Mouse (Mus musculus): ENCODE measurements around the gene Atxn7l1. TPM values are rescaled to one million over a fixed set of nuclear protein-coding genes. Genes with fewer than 3 reads are reported as not detected.

The Atxn7l1 gene
- polyA plus RNA-seq, 1 experiment, result 129 TPM

- WGBS, result 92% methylated on average over 7 of the region's 7 CpGs
- H3K27me3 ChIP-seq (ENCODE audit: control insufficient read depth, insufficient read depth, low read length), result no peaks in the 10 kb centered on the region
- no peak overlapping the region for H3K27ac ChIP-seq (ENCODE audit: control insufficient read depth, insufficient read depth, low read length)
- DNase-seq, result no peak
- TF ChIP-seq POLR2A (IDR thresholded peaks at IDR 0.05; ENCODE audit: control insufficient read depth, extremely low read depth, insufficient read depth, low read length, poor library complexity), result no peak
- TF ChIP-seq CTCF (IDR thresholded peaks at IDR 0.05; ENCODE audit: borderline replicate concordance, control insufficient read depth, extremely low read depth, insufficient read depth, low read length, poor library complexity), result no peak
- H3K4me1 ChIP-seq (replicated peaks; ENCODE audit: control insufficient read depth, insufficient read depth, low read length), result peaks cover 12% of the 10 kb centered on the region
- peaks cover 22% of the 10 kb centered on the region for H3K36me3 ChIP-seq (ENCODE audit: control insufficient read depth, insufficient read depth, low read length)
- no peak overlapping the region for H3K4me3 ChIP-seq (ENCODE audit: control insufficient read depth, insufficient read depth, low read length)
Measured at GRCm38 (mm10) chr12:33322547-33322946, 175.1 kb downstream of the Atxn7l1 start.

GRCm38 (mm10) chr12:33323821-33324220, 176.3 kb downstream of the Atxn7l1 start:
- Histone ChIP-seq H3K36me3 (ENCODE audit: control insufficient read depth, insufficient read depth, low read length) (peaks cover 33% of the 10 kb centered on the region), H3K27ac (ENCODE audit: control insufficient read depth, insufficient read depth, low read length) (no peak overlapping the region), H3K4me1 (replicated peaks; ENCODE audit: control insufficient read depth, insufficient read depth, low read length) (peaks cover 4% of the 10 kb centered on the region; the same call in 1 of the 2 replicates), H3K27me3 (ENCODE audit: control insufficient read depth, insufficient read depth, low read length) (no peaks in the 10 kb centered on the region), H3K4me3 (ENCODE audit: control insufficient read depth, insufficient read depth, low read length) (no peak overlapping the region)
- 94% methylated on average over 1 of the region's 1 CpGs for WGBS
- TF ChIP-seq POLR2A (IDR thresholded peaks at IDR 0.05; ENCODE audit: control insufficient read depth, extremely low read depth, insufficient read depth, low read length, poor library complexity) (no peak), CTCF (IDR thresholded peaks at IDR 0.05; ENCODE audit: borderline replicate concordance, control insufficient read depth, extremely low read depth, insufficient read depth, low read length, poor library complexity) (no peak)
- no peak for DNase-seq

- H3K4me1 ChIP-seq (replicated peaks; ENCODE audit: control insufficient read depth, insufficient read depth, low read length), result 0 out of 2 replicates have a peak, but pooled peaks cover 4% of the 10 kb centered on the region
- peaks cover 46% of the 10 kb centered on the region for H3K36me3 ChIP-seq (ENCODE audit: control insufficient read depth, insufficient read depth, low read length)
- H3K27me3 ChIP-seq (ENCODE audit: control insufficient read depth, insufficient read depth, low read length), result no peaks in the 10 kb centered on the region
- WGBS, result 25% methylated on average over 9 of the region's 9 CpGs
- TF ChIP-seq CTCF (IDR thresholded peaks at IDR 0.05; ENCODE audit: borderline replicate concordance, control insufficient read depth, extremely low read depth, insufficient read depth, low read length, poor library complexity) (no peak), POLR2A (IDR thresholded peaks at IDR 0.05; ENCODE audit: control insufficient read depth, extremely low read depth, insufficient read depth, low read length, poor library complexity) (no peak)
- no peak overlapping the region for H3K4me3 ChIP-seq (ENCODE audit: control insufficient read depth, insufficient read depth, low read length)
- DNase-seq, result no peak
- H3K27ac ChIP-seq (ENCODE audit: control insufficient read depth, insufficient read depth, low read length), result no peak overlapping the region
Measured at GRCm38 (mm10) chr12:33325424-33325823, 177.9 kb downstream of the Atxn7l1 start.

GRCm38 (mm10) chr12:33332046-33332445, 184.6 kb downstream of the Atxn7l1 start:
- H3K4me1 ChIP-seq (replicated peaks; ENCODE audit: control insufficient read depth, insufficient read depth, low read length), result no peaks in the 10 kb centered on the region
- 65% methylated on average over 4 of the region's 4 CpGs for WGBS
- peaks cover 61% of the 10 kb centered on the region for H3K36me3 ChIP-seq (ENCODE audit: control insufficient read depth, insufficient read depth, low read length)

GRCm38 (mm10) chr12:33332796-33333195, 185.3 kb downstream of the Atxn7l1 start:
- H3K36me3 ChIP-seq (ENCODE audit: control insufficient read depth, insufficient read depth, low read length), result peaks cover 58% of the 10 kb centered on the region
- no peak for DNase-seq
- WGBS, result 98% methylated on average over 5 of the region's 5 CpGs
- no peaks in the 10 kb centered on the region for H3K27me3 ChIP-seq (ENCODE audit: control insufficient read depth, insufficient read depth, low read length)
- no peaks in the 10 kb centered on the region for H3K4me1 ChIP-seq (replicated peaks; ENCODE audit: control insufficient read depth, insufficient read depth, low read length)
- no peak overlapping the region for H3K4me3 ChIP-seq (ENCODE audit: control insufficient read depth, insufficient read depth, low read length)
- no peak overlapping the region for H3K27ac ChIP-seq (ENCODE audit: control insufficient read depth, insufficient read depth, low read length)
- TF ChIP-seq POLR2A (IDR thresholded peaks at IDR 0.05; ENCODE audit: control insufficient read depth, extremely low read depth, insufficient read depth, low read length, poor library complexity) (no peak), CTCF (IDR thresholded peaks at IDR 0.05; ENCODE audit: borderline replicate concordance, control insufficient read depth, extremely low read depth, insufficient read depth, low read length, poor library complexity) (no peak)

More at GRCm38 (mm10) chr12:33332046-33332445, 184.6 kb downstream of the Atxn7l1 start:
- no peak overlapping the region for H3K27ac ChIP-seq (ENCODE audit: control insufficient read depth, insufficient read depth, low read length)
- DNase-seq, result no peak
- H3K4me3 ChIP-seq (ENCODE audit: control insufficient read depth, insufficient read depth, low read length), result no peak overlapping the region
- no peaks in the 10 kb centered on the region for H3K27me3 ChIP-seq (ENCODE audit: control insufficient read depth, insufficient read depth, low read length)
- TF ChIP-seq POLR2A (IDR thresholded peaks at IDR 0.05; ENCODE audit: control insufficient read depth, extremely low read depth, insufficient read depth, low read length, poor library complexity), result no peak
- TF ChIP-seq CTCF (IDR thresholded peaks at IDR 0.05; ENCODE audit: borderline replicate concordance, control insufficient read depth, extremely low read depth, insufficient read depth, low read length, poor library complexity), result no peak

DNA sequence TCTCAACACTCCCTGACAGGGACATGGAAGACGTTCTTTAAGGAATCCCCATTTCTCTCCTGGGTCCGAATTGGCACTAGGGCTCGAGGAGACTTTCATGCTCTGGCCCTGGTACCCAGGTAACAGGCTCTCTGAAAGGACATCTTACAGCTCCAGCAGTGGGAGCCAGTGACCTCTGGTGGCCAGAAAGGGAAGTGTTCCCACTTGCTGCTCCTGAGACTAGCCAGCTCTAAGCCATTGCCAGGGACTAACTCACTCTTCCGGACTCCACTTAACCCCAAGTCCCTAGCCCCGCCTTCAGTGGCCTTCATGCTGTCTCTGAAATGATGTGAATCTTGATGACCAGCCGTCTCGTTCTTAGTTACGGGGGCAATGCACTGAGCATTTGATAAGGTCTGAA, 186.4 kb downstream of the Atxn7l1 start:
- 61% methylated on average over 8 of the region's 8 CpGs for WGBS
- TF ChIP-seq CTCF (IDR thresholded peaks at IDR 0.05; ENCODE audit: borderline replicate concordance, control insufficient read depth, extremely low read depth, insufficient read depth, low read length, poor library complexity), result peak; percentile 86; the same call in 1 of the 2 replicates
- TF ChIP-seq POLR2A (IDR thresholded peaks at IDR 0.05; ENCODE audit: control insufficient read depth, extremely low read depth, insufficient read depth, low read length, poor library complexity), result no peak
- H3K36me3 ChIP-seq (ENCODE audit: control insufficient read depth, insufficient read depth, low read length), result peaks cover 56% of the 10 kb centered on the region
- DNase-seq, result peak; percentile 86
- H3K27me3 ChIP-seq (ENCODE audit: control insufficient read depth, insufficient read depth, low read length), result no peaks in the 10 kb centered on the region
- no peak overlapping the region for H3K27ac ChIP-seq (ENCODE audit: control insufficient read depth, insufficient read depth, low read length)
- H3K4me3 ChIP-seq (ENCODE audit: control insufficient read depth, insufficient read depth, low read length), result no peak overlapping the region
- no peaks in the 10 kb centered on the region for H3K4me1 ChIP-seq (replicated peaks; ENCODE audit: control insufficient read depth, insufficient read depth, low read length)

GRCm38 (mm10) chr12:33334511-33334910, 187.0 kb downstream of the Atxn7l1 start:
- WGBS, result 100% methylated on average over 2 of the region's 2 CpGs

More at GRCm38 (mm10) chr12:33334511-33334910, 187.0 kb downstream of the Atxn7l1 start:
- no peak for DNase-seq
- no peak overlapping the region for H3K4me3 ChIP-seq (ENCODE audit: control insufficient read depth, insufficient read depth, low read length)
- H3K27me3 ChIP-seq (ENCODE audit: control insufficient read depth, insufficient read depth, low read length), result no peaks in the 10 kb centered on the region
- peaks cover 55% of the 10 kb centered on the region for H3K36me3 ChIP-seq (ENCODE audit: control insufficient read depth, insufficient read depth, low read length)
- TF ChIP-seq POLR2A (IDR thresholded peaks at IDR 0.05; ENCODE audit: control insufficient read depth, extremely low read depth, insufficient read depth, low read length, poor library complexity), result no peak
- TF ChIP-seq CTCF (IDR thresholded peaks at IDR 0.05; ENCODE audit: borderline replicate concordance, control insufficient read depth, extremely low read depth, insufficient read depth, low read length, poor library complexity), result no peak
- no peak overlapping the region for H3K27ac ChIP-seq (ENCODE audit: control insufficient read depth, insufficient read depth, low read length)
- no peaks in the 10 kb centered on the region for H3K4me1 ChIP-seq (replicated peaks; ENCODE audit: control insufficient read depth, insufficient read depth, low read length)
